In the genomic region with DNA sequence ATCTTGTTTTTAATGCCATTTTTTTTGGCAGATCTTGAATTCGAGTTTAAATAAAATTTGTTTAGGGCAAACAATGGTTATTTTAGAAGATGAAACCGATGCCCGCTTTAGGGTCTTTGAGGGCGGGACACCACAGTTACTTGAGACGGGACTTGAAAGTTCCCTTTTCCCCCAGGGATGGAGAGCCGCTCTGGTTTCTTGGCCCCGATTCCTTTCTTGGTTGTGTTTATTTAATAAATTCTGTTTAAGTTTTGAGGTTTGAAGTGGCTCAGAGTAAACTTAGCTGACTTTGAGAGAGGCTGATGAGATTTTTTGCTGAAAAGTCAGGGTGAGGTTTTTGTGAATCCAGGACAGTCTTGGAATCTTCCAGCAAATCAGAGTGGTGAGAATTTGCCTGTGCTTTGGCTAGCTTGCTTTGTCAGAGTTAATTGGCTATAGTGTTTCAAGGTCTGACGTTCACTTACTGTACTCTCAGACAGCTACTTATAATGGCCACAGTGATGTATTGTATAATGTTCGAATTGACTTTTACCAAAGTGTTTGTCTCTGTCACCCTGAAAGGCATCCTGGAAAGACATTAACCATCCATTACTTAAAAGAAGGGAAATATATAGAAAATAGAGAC, we compare ENCODE assay signal across 8 mouse cellular contexts. TPM values are rescaled to one million over a fixed set of nuclear protein-coding genes. Genes with fewer than 3 reads are reported as not detected.
A peak's percentile ranks its signal among the peaks of the same experiment; 100 is the strongest.
DNase-seq lines count a peak whose midpoint lies in the region; ATAC-seq and TF ChIP-seq lines count a peak whose summit lies in the region.

No protein-coding gene starts in this region.

- H3K4me3 ChIP-seq in heart, embryonic 15.5 days, result peak overlapping the region; percentile 77
- H3K4me3 ChIP-seq in ES-E14 (ENCODE audit: insufficient read depth in 1 of 2, low read depth in 1 of 2, low read length in 2 of 2, poor library complexity in 1 of 2, severe bottlenecking in 1 of 2), result peak overlapping the region; percentile 75 to 88
- peak overlapping the region; percentile 80 for H3K4me3 ChIP-seq in hindbrain, embryonic 12.5 days
- H3K4me3 ChIP-seq in midbrain, embryonic 12.5 days, result peak overlapping the region; percentile 81

- H3K27me3 ChIP-seq in heart, embryonic 15.5 days, result 0 out of 2 replicates have a peak, but pooled peaks cover 5% of the 10 kb centered on the region
- H3K27me3 ChIP-seq in hindbrain, embryonic 12.5 days, result peaks cover 4% of the 10 kb centered on the region; the same call in 1 of the 2 replicates
- H3K27me3 ChIP-seq in midbrain, embryonic 12.5 days, result peaks cover 19% of the 10 kb centered on the region

- no peak for ATAC-seq in heart, embryonic 15.5 days (replicated peaks; ENCODE audit: insufficient number of reproducible peaks, insufficient read depth, low FRiP score, low read depth)
- ATAC-seq in hindbrain, embryonic 12.5 days (ENCODE audit: low FRiP score), result no peak
- no peak for ATAC-seq in midbrain, embryonic 12.5 days (ENCODE audit: low FRiP score, low read depth)

- H3K4me2 ChIP-seq in heart, embryonic 15.5 days, result peak overlapping the region; percentile 96
- H3K4me2 ChIP-seq in hindbrain, embryonic 12.5 days (replicated peaks), result peak overlapping the region; percentile 94
- peak overlapping the region; percentile 92 for H3K4me2 ChIP-seq in midbrain, embryonic 12.5 days (replicated peaks)

- peak overlapping the region; percentile 73 for H3K9ac ChIP-seq in heart, embryonic 15.5 days
- peak overlapping the region; percentile 79; the same call in 1 of the 2 replicates for H3K9ac ChIP-seq in ES-E14 (ENCODE audit: insufficient read depth, low read depth, low read length, poor library complexity, severe bottlenecking)
- peak overlapping the region; percentile 80 for H3K9ac ChIP-seq in hindbrain, embryonic 12.5 days
- peak overlapping the region; percentile 77 for H3K9ac ChIP-seq in midbrain, embryonic 12.5 days (replicated peaks)

- no peaks in the 10 kb centered on the region for H3K36me3 ChIP-seq in heart, embryonic 15.5 days
- H3K36me3 ChIP-seq in ES-E14 (ENCODE audit: control insufficient read depth, insufficient read depth, low read length, poor library complexity, severe bottlenecking), result no peaks in the 10 kb centered on the region
- H3K36me3 ChIP-seq in hindbrain, embryonic 12.5 days, result no peaks in the 10 kb centered on the region
- no peaks in the 10 kb centered on the region for H3K36me3 ChIP-seq in midbrain, embryonic 12.5 days

- H3K9me3 ChIP-seq in heart, embryonic 15.5 days (replicated peaks), result no peaks in the 10 kb centered on the region
- H3K9me3 ChIP-seq in ES-E14 (ENCODE audit: control insufficient read depth, insufficient read depth, low read depth, low read length), result no peaks in the 10 kb centered on the region
- no peaks in the 10 kb centered on the region for H3K9me3 ChIP-seq in hindbrain, embryonic 12.5 days (replicated peaks)
- H3K9me3 ChIP-seq in midbrain, embryonic 12.5 days, result no peaks in the 10 kb centered on the region; the same call in 1 of the 2 replicates

- 9% methylated on average over 9 of the region's 9 CpGs for WGBS in heart, embryonic 15.5 days
- WGBS in hindbrain, embryonic 12.5 days, result 9% methylated on average over 9 of the region's 9 CpGs
- WGBS in midbrain, embryonic 12.5 days, result 10% methylated on average over 9 of the region's 9 CpGs

- DNase-seq in heart, adult 11 months, result no peak
- no peak for DNase-seq in ES-E14 (ENCODE audit: low read depth, low spot score)
- no peak for DNase-seq in frontal cortex, postnatal 36 days (ENCODE audit: low spot score in 2 of 2)
- DNase-seq in layer of hippocampus, adult 18-20 months (ENCODE audit: low spot score in 2 of 2), result no peak
- no peak for DNase-seq in cerebellum, postnatal 36 days

- peaks cover 10% of the 10 kb centered on the region; the same call in 1 of the 2 replicates for H3K4me1 ChIP-seq in heart, embryonic 15.5 days (replicated peaks)
- peaks cover 3 to 9% of the 10 kb centered on the region in 2 experiments; a peak in 1 of 4 replicates for H3K4me1 ChIP-seq in ES-E14 (ENCODE audit: control insufficient read depth in 2 of 2, insufficient read depth in 2 of 2, low read length in 2 of 2, poor library complexity in 1 of 2)
- H3K4me1 ChIP-seq in hindbrain, embryonic 12.5 days, result peaks cover 17% of the 10 kb centered on the region
- peaks cover 13% of the 10 kb centered on the region for H3K4me1 ChIP-seq in midbrain, embryonic 12.5 days

- no peak overlapping the region for H3K27ac ChIP-seq in heart, embryonic 15.5 days
- H3K27ac ChIP-seq in ES-E14 (ENCODE audit: insufficient read depth, low read depth, low read length, poor library complexity, severe bottlenecking), result no peak overlapping the region
- H3K27ac ChIP-seq in hindbrain, embryonic 12.5 days, result 0 out of 2 replicates have a peak overlapping the region, but pooled peaks have one; percentile 78
- no peak overlapping the region for H3K27ac ChIP-seq in midbrain, embryonic 12.5 days (replicated peaks)

- in situ Hi-C loops in ES-E14 (cut with MboI; ENCODE audit: low sequenced_read_pairs in 2 of 2, unreplicated experiment in 2 of 2), result no loop called here

TF ChIP-seq in ES-E14, 5 proteins besides CTCF, POLR2A, EP300 and RAD21:
- no peak for TF ChIP-seq ZNF384 (IDR thresholded peaks at IDR 0.05; ENCODE audit: low read depth, low read length)
- TF ChIP-seq HCFC1 (IDR thresholded peaks at IDR 0.05; ENCODE audit: borderline replicate concordance, insufficient read depth, low read length), result no peak
- no peak for TF ChIP-seq MAFK (IDR thresholded peaks at IDR 0.05; ENCODE audit: insufficient read depth, low read depth, low read length)
- TF ChIP-seq ZC3H11A (IDR thresholded peaks at IDR 0.05; ENCODE audit: borderline replicate concordance, low read depth, low read length), result no peak
- TF ChIP-seq CHD2 (IDR thresholded peaks at IDR 0.05; ENCODE audit: low read depth, low read length), result no peak

RNA-seq across cellular contexts. Expression of a gene that starts 1.3 kb away (rescaled TPM):
- 12.5 and 16.4 TPM in 2 replicates for polyA plus RNA-seq in heart, embryonic 15.5 days (2015; fragmentation: Nextera tagmentation; extraction: Ambion mirVana)
- total RNA-seq in ES-E14 (2012; rRNA removed), result 133 and 162 TPM in 2 replicates
- polyA plus RNA-seq in hindbrain, embryonic 12.5 days (2016; fragmentation: Nextera tagmentation; extraction: Ambion mirVana), result 42.0 and 42.6 TPM in 2 replicates
- 69.9 and 77.7 TPM in 2 replicates for polyA plus RNA-seq in midbrain, embryonic 12.5 days (2016; fragmentation: Nextera tagmentation; extraction: Ambion mirVana)
- total RNA-seq in layer of hippocampus, adult 18-20 months (2021), result 10 to 100 TPM; 49.7 to 50.7 TPM
